Mouse (Mus musculus): ENCODE results near the gene Ccnt1. TPM values are rescaled to one million over a fixed set of nuclear protein-coding genes. Genes with fewer than 3 reads are reported as not detected.

The Ccnt1 gene
- 40.5 and 42.5 TPM in 2 replicates for polyA plus RNA-seq (2015; fragmentation: Nextera tagmentation; extraction: Ambion mirVana)

GRCm38 (mm10) chr15:98570873-98571538 is at the start of gene Ccnt1, which contains the start of gene 4930415O20Rik:
Ccnt1 (minus strand) TSS chr15:98570923.
4930415O20Rik (plus strand) TSS chr15:98571004.

GRCm38 (mm10) chr15:98609331-98610130 is 38.8 kb upstream of the Ccnt1 start, which contains the start of gene Adcy6:
Adcy6 (minus strand) TSS chr15:98610076.

GRCm38 (mm10) chr15:98533881-98534627 is 36.7 kb downstream of the Ccnt1 start, which contains the start of gene Kansl2:
Kansl2 (minus strand) TSS chr15:98534264.

GRCm38 (mm10) chr15:98492102-98492501 is 78.6 kb downstream of the Ccnt1 start, which contains the start of gene Olfr279:
Olfr279 (plus strand) TSS chr15:98492402.

Small RNA genes within 50 kb of the gene (microRNA-seq; reads per million reads assigned to microRNA genes)
- gene Mir1291, result not detected

Other genes starting within 250 kb of the Ccnt1 start
- not detected in 2 replicates for gene Olfr284, start 229.9 kb downstream of the Ccnt1 start, polyA plus RNA-seq (2015; fragmentation: Nextera tagmentation; extraction: Ambion mirVana)
- not detected in 2 replicates for gene Olfr283, start 190.0 kb downstream of the Ccnt1 start, polyA plus RNA-seq (2015; fragmentation: Nextera tagmentation; extraction: Ambion mirVana)
- not detected in 2 replicates for gene Olfr282, start 139.7 kb downstream of the Ccnt1 start, polyA plus RNA-seq (2015; fragmentation: Nextera tagmentation; extraction: Ambion mirVana)
- gene Olfr281, start 118.3 kb downstream of the Ccnt1 start, polyA plus RNA-seq (2015; fragmentation: Nextera tagmentation; extraction: Ambion mirVana), result 0.14 TPM in 1 of 2 replicates, not detected in the other
- gene OR5BS1P, start 101.0 kb downstream of the Ccnt1 start, polyA plus RNA-seq (2015; fragmentation: Nextera tagmentation; extraction: Ambion mirVana), result not detected in 2 replicates
- not detected in 2 replicates for gene Lalba, start 88.2 kb downstream of the Ccnt1 start, polyA plus RNA-seq (2015; fragmentation: Nextera tagmentation; extraction: Ambion mirVana)
- gene Olfr279, start 78.5 kb downstream of the Ccnt1 start, polyA plus RNA-seq (2015; fragmentation: Nextera tagmentation; extraction: Ambion mirVana), result not detected in 2 replicates
- 80.5 and 87.7 TPM in 2 replicates for gene Kansl2, start 36.7 kb downstream of the Ccnt1 start, polyA plus RNA-seq (2015; fragmentation: Nextera tagmentation; extraction: Ambion mirVana)
- not detected in 2 replicates for gene 4930415O20Rik, start 81 bp upstream of the Ccnt1 start, polyA plus RNA-seq (2015; fragmentation: Nextera tagmentation; extraction: Ambion mirVana)
- 8.7 and 9.7 TPM in 2 replicates for gene Adcy6, start 39.2 kb upstream of the Ccnt1 start, polyA plus RNA-seq (2015; fragmentation: Nextera tagmentation; extraction: Ambion mirVana)
- gene Cacnb3, start 59.9 kb upstream of the Ccnt1 start, polyA plus RNA-seq (2015; fragmentation: Nextera tagmentation; extraction: Ambion mirVana), result 76.7 and 90.3 TPM in 2 replicates
- gene Ddx23, start 92.0 kb upstream of the Ccnt1 start, polyA plus RNA-seq (2015; fragmentation: Nextera tagmentation; extraction: Ambion mirVana), result 20.5 and 21.6 TPM in 2 replicates
- 18.3 and 19.6 TPM in 2 replicates for gene Rnd1, start 106.5 kb upstream of the Ccnt1 start, polyA plus RNA-seq (2015; fragmentation: Nextera tagmentation; extraction: Ambion mirVana)
- gene Ccdc65, start 137.3 kb upstream of the Ccnt1 start, polyA plus RNA-seq (2015; fragmentation: Nextera tagmentation; extraction: Ambion mirVana), result 8.8 and 9.1 TPM in 2 replicates
- gene Fkbp11, start 157.3 kb upstream of the Ccnt1 start, polyA plus RNA-seq (2015; fragmentation: Nextera tagmentation; extraction: Ambion mirVana), result 7.5 and 8.3 TPM in 2 replicates
- gene Arf3, start 192.3 kb upstream of the Ccnt1 start, polyA plus RNA-seq (2015; fragmentation: Nextera tagmentation; extraction: Ambion mirVana), result 107 and 109 TPM in 2 replicates
- gene Wnt10b, start 207.2 kb upstream of the Ccnt1 start, polyA plus RNA-seq (2015; fragmentation: Nextera tagmentation; extraction: Ambion mirVana), result 0.06 TPM in 1 of 2 replicates, not detected in the other
- 0.34 and 0.43 TPM in 2 replicates for gene Wnt1, start 218.9 kb upstream of the Ccnt1 start, polyA plus RNA-seq (2015; fragmentation: Nextera tagmentation; extraction: Ambion mirVana)
- 0.32 and 0.39 TPM in 2 replicates for gene Ddn, start 238.6 kb upstream of the Ccnt1 start, polyA plus RNA-seq (2015; fragmentation: Nextera tagmentation; extraction: Ambion mirVana)

Measured in neural tube, postnatal 0 days (tissue).